Mouse (Mus musculus) MEL (cell line): Measurements from ENCODE around the gene Spred3. TPM values are rescaled to one million over a fixed set of nuclear protein-coding genes. Genes with fewer than 3 reads are reported as not detected.
A peak's percentile ranks its signal among the peaks of the same experiment; 100 is the strongest.

Source experiments
- DNase-seq: peaks from one replicate; pipeline ENCODE4 v3.0.0; 2011; ENCODE audit warnings: low read depth, low spot score
- H3K27ac ChIP-seq: 2 replicates; pipeline ENCODE4 v1.5.1; 2012; ENCODE audit warnings: low read depth, mild to moderate bottlenecking, control low read depth, low read length, moderate library complexity; ENCODE audit not compliant: control insufficient read depth
- H3K27me3 ChIP-seq, 2 experiments: fragments of 150-350 bp in 1 of 2; sonication (generic) in 1 of 2; 2 replicates each; pipeline ENCODE4 v1.6.1; 2012; ENCODE audit warnings: low read length in 2 of 2, mild to moderate bottlenecking in 2 of 2, improper control_type of control experiment in 1 of 2, moderate library complexity in 1 of 2; ENCODE audit not compliant: insufficient read depth in 2 of 2, control insufficient read depth in 1 of 2
- H3K36me3 ChIP-seq, 2 experiments: 2 replicates each; pipeline ENCODE4 v1.6.1; 2012 to 2014; ENCODE audit warnings: low read length in 2 of 2, improper control_type of control experiment in 1 of 2, inconsistent platforms in 1 of 2, mild to moderate bottlenecking in 1 of 2; ENCODE audit not compliant: insufficient read depth in 2 of 2, control insufficient read depth in 1 of 2
- H3K4me1 ChIP-seq, 2 experiments: fragments of 150-350 bp in 1 of 2; sonication (generic) in 1 of 2; 2 replicates each; pipeline ENCODE4 v1.6.1; 2012; ENCODE audit warnings: low read length in 2 of 2, improper control_type of control experiment in 1 of 2, mild to moderate bottlenecking in 1 of 2; ENCODE audit not compliant: insufficient read depth in 2 of 2, control insufficient read depth in 1 of 2
- H3K4me3 ChIP-seq, 2 experiments: fragments of 150-350 bp in 1 of 2; sonication (generic) in 1 of 2; 2 replicates each; pipeline ENCODE4 v1.5.1; 2012; ENCODE audit warnings: low read depth in 2 of 2, low read length in 2 of 2, mild to moderate bottlenecking in 2 of 2, moderate library complexity in 2 of 2, control low read depth in 1 of 2, improper control_type of control experiment in 1 of 2; ENCODE audit not compliant: control insufficient read depth in 1 of 2, insufficient read depth in 1 of 2
- H3K79me2 ChIP-seq: 2 replicates; pipeline ENCODE4 v1.6.1; 2012; ENCODE audit warnings: mild to moderate bottlenecking, low read length, moderate library complexity; ENCODE audit not compliant: control insufficient read depth, poor library complexity, insufficient read depth
- H3K9ac ChIP-seq: 2 replicates; pipeline ENCODE4 v1.6.1; 2012; ENCODE audit warnings: low read depth, mild to moderate bottlenecking, control low read depth, low read length, moderate library complexity; ENCODE audit not compliant: control insufficient read depth, poor library complexity, severe bottlenecking
- H3K9me3 ChIP-seq: fragments of 150-350 bp; sonication (generic); replicated peaks from 2 replicates; pipeline ENCODE4 v1.6.1; 2012; ENCODE audit warnings: mild to moderate bottlenecking, low read length, improper control_type of control experiment, moderate library complexity; ENCODE audit not compliant: insufficient read depth
- BHLHE40 ChIP-seq: IDR thresholded peaks from 2 replicates; pipeline ENCODE4 v1.6.1; 2012; ENCODE audit warnings: low read depth, mild to moderate bottlenecking, inconsistent platforms, low read length, improper control_type of control experiment, borderline replicate concordance
- CTCF ChIP-seq, 3 experiments: IDR thresholded peaks in 2 of 3; conservative IDR thresholded peaks in 1 of 3; 2 replicates each; pipeline ENCODE4 v1.5.1; 2011 to 2012; ENCODE audit warnings: low read length in 3 of 3, low read depth in 2 of 3, mild to moderate bottlenecking in 2 of 3, improper control_type of control experiment in 1 of 3, inconsistent platforms in 1 of 3, mixed read lengths in 1 of 3, moderate library complexity in 1 of 3; ENCODE audit not compliant: control insufficient read depth in 1 of 3, insufficient read depth in 1 of 3, poor library complexity in 1 of 3, severe bottlenecking in 1 of 3
- E2F4 ChIP-seq: IDR thresholded peaks from 2 replicates; pipeline ENCODE4 v1.6.1; 2011; ENCODE audit warnings: low read depth, low read length, improper control_type of control experiment, borderline replicate concordance
- ELF1 ChIP-seq: IDR thresholded peaks from 2 replicates; pipeline ENCODE4 v1.6.1; 2014; ENCODE audit warnings: low read depth, mild to moderate bottlenecking, inconsistent platforms, low read length, improper control_type of control experiment, moderate library complexity
- EP300 ChIP-seq, 2 experiments: IDR thresholded peaks; 2 replicates each; pipeline ENCODE4 v1.6.1; 2011; ENCODE audit warnings: improper control_type of control experiment in 2 of 2, low read length in 2 of 2, low read depth in 1 of 2, mild to moderate bottlenecking in 1 of 2
- GABPA ChIP-seq: IDR thresholded peaks from 2 replicates; pipeline ENCODE4 v1.6.1; 2012; ENCODE audit warnings: low read depth, mild to moderate bottlenecking, inconsistent platforms, low read length, improper control_type of control experiment, moderate library complexity
- GATA1 ChIP-seq: IDR thresholded peaks from 2 replicates; pipeline ENCODE4 v1.6.1; 2011; ENCODE audit warnings: low read depth, low read length, improper control_type of control experiment
- HCFC1 ChIP-seq: IDR thresholded peaks from 2 replicates; pipeline ENCODE4 v1.6.1; 2012; ENCODE audit warnings: low read depth, mild to moderate bottlenecking, inconsistent platforms, low read length, improper control_type of control experiment, moderate library complexity
- KAT2A ChIP-seq: conservative IDR thresholded peaks from 2 replicates; pipeline ENCODE4 v1.6.1; 2012; ENCODE audit warnings: low read depth, low read length, improper control_type of control experiment, inconsistent platforms
- MAX ChIP-seq: IDR thresholded peaks from 2 replicates; pipeline ENCODE4 v1.6.1; 2011; ENCODE audit warnings: low read length, improper control_type of control experiment
- MAZ ChIP-seq: IDR thresholded peaks from 2 replicates; pipeline ENCODE4 v1.6.1; 2012; ENCODE audit warnings: low read depth, mild to moderate bottlenecking, inconsistent platforms, low read length, improper control_type of control experiment
- MYC ChIP-seq: IDR thresholded peaks from 2 replicates; pipeline ENCODE4 v1.6.1; 2011; ENCODE audit warnings: low read depth, mild to moderate bottlenecking, low read length, improper control_type of control experiment, moderate library complexity
- NELFE ChIP-seq: IDR thresholded peaks from 2 replicates; pipeline ENCODE4 v1.6.1; 2011; ENCODE audit warnings: low read depth, low read length, improper control_type of control experiment
- SIN3A ChIP-seq: IDR thresholded peaks from 2 replicates; pipeline ENCODE4 v1.6.1; 2012; ENCODE audit warnings: low read length, improper control_type of control experiment, inconsistent platforms
- SMC3 ChIP-seq: IDR thresholded peaks from 2 replicates; pipeline ENCODE4 v1.6.1; 2011; ENCODE audit warnings: low read depth, low read length, improper control_type of control experiment
- TAL1 ChIP-seq: IDR thresholded peaks from 2 replicates; pipeline ENCODE4 v1.6.1; 2012; ENCODE audit warnings: mild to moderate bottlenecking, inconsistent platforms, low read length, moderate library complexity, mixed read lengths
- TBP ChIP-seq: IDR thresholded peaks from 2 replicates; pipeline ENCODE4 v1.8.0; 2011; ENCODE audit warnings: low read depth, low read length, improper control_type of control experiment
- TCF12 ChIP-seq: IDR thresholded peaks from 2 replicates; pipeline ENCODE4 v1.6.1; 2014; ENCODE audit warnings: low read depth, mild to moderate bottlenecking, inconsistent platforms, low read length, improper control_type of control experiment, moderate library complexity
- USF1 ChIP-seq: IDR thresholded peaks from 2 replicates; pipeline ENCODE4 v1.6.1; 2014; ENCODE audit warnings: low read depth, mild to moderate bottlenecking, inconsistent platforms, low read length, improper control_type of control experiment, moderate library complexity
- USF2 ChIP-seq, 2 experiments: IDR thresholded peaks; 2 replicates each; pipeline ENCODE4 v1.6.1; 2011 to 2012; ENCODE audit warnings: improper control_type of control experiment in 2 of 2, low read length in 2 of 2, borderline replicate concordance in 1 of 2, inconsistent platforms in 1 of 2, low read depth in 1 of 2, mild to moderate bottlenecking in 1 of 2; ENCODE audit not compliant: insufficient read depth in 1 of 2
- ZKSCAN1 ChIP-seq: IDR thresholded peaks from 2 replicates; pipeline ENCODE4 v1.6.1; 2012; ENCODE audit warnings: low read depth, mild to moderate bottlenecking, inconsistent platforms, low read length, improper control_type of control experiment, moderate library complexity
- polyA plus RNA-seq, 2 experiments: library from polyadenylated mRNA; stranded (reverse) in 1 of 2; unstranded in 1 of 2; fragments of >175 nt in 1 of 2; fragments of >200 nt in 1 of 2; gene quantifications; 2 replicates each; pipeline versions ENCODE4 v1.2.1 to v1.2.4; 2012; ENCODE audit warnings: low replicate concordance in 2 of 2, low read depth in 1 of 2; ENCODE audit not compliant: insufficient read length in 2 of 2, insufficient read depth in 1 of 2, missing spikeins in 1 of 2
- total RNA-seq: library from RNA; depleted of rRNA; stranded (reverse); fragments of 300-350 nt; gene quantifications from 2 replicates; pipeline ENCODE4 v1.2.3, GENCODE M21; 2012

Spred3 gene
- total and polyA plus RNA-seq, 3 experiments, result 0.42 to 3.9 TPM; not detected in 1

DNA sequence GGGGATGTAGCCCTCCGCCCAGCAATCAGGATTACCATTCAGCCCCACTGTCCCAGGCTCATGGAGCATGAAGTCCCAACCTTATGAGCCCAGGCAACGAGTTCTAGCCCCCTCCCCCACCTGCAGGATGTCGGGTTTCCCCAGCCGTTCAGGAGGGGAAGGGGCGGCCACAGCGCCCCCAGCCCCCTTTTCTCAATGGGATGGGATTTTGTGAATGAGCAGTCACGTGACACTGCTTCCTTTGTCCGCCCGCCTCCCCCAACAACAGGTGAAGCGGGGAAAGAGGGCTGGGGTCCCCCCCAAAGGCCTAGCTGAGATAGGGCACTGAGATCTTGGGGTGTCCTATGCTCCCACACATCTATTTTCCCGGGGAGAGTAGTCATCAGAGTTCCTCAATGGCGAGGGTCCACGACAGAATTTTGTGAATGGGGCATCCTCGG lies 1.4 kb downstream of the Spred3 start:
- H3K27me3 ChIP-seq, result no peaks in the 10 kb centered on the region
- H3K9ac ChIP-seq, result peak overlapping the region; percentile 63
- no peaks in the 10 kb centered on the region for H3K79me2 ChIP-seq
- H3K36me3 ChIP-seq, result no peaks in the 10 kb centered on the region; a peak in 1 of 4 replicates
- H3K27ac ChIP-seq, result no peak overlapping the region
- H3K9me3 ChIP-seq, result no peaks in the 10 kb centered on the region
- DNase-seq, result no peak
- TF ChIP-seq USF1 (peak; percentile 76), USF2 (IDR thresholded peaks at IDR 0.05; ENCODE audit: borderline replicate concordance in 1 of 2, insufficient read depth in 1 of 2, low read depth in 1 of 2, low read length in 2 of 2) (peak in 1 of 2 experiments; percentile 23; a peak in 1 of 4 replicates), CTCF (IDR thresholded peaks at IDR 0.05 in 2 of 3, conservative IDR thresholded peaks at IDR 0.05 in 1 of 3; ENCODE audit: control insufficient read depth in 1 of 3, insufficient read depth in 1 of 3, low read depth in 2 of 3, low read length in 3 of 3, poor library complexity in 1 of 3, severe bottlenecking in 1 of 3) (no peak)
- TF ChIP-seq, all 39 proteins: peak for 2
- Histone ChIP-seq H3K4me3 (peak overlapping the region; percentile 77 to 89), H3K4me1 (peaks cover 0 to 11% of the 10 kb centered on the region in 2 experiments; a peak in 2 of 4 replicates)

DNA sequence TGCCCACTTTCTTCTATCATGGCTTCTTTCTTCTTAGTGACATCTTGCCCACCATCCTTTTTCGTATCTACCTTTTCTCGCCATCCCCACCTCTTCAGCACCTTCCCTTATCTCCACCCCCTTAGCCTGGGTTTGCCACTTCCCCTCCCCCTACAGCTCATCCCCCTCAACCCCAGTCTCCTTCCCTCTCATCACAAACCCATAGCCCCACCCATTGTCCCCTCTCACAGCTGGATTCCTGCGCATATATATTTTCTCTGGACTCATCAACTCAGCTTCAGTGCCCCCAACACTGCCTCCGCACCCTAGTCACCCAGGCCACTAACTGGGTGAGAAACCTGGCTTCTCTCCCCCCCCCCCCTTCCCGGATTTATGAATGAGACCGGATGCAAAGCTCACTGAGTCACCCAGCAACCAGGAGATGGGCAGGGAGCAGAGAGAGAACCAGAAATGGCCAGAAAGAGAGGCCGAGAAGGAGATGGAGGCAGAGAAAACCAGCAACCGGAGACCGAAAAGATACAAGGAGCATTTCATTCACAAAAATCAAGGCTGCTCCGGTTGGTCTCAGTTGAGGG lies 2.0 kb downstream of the Spred3 start:
- H3K79me2 ChIP-seq, result no peaks in the 10 kb centered on the region
- no peaks in the 10 kb centered on the region; a peak in 1 of 4 replicates for H3K36me3 ChIP-seq
- peaks cover 0 to 11% of the 10 kb centered on the region in 2 experiments; a peak in 2 of 4 replicates for H3K4me1 ChIP-seq
- no peaks in the 10 kb centered on the region for H3K9me3 ChIP-seq
- no peaks in the 10 kb centered on the region for H3K27me3 ChIP-seq
- H3K9ac ChIP-seq, result no peak overlapping the region
- TF ChIP-seq MAZ (no peak), ZKSCAN1 (no peak), HCFC1 (no peak), TAL1 (no peak), SMC3 (no peak), SIN3A (no peak), MAX (no peak), TBP (no peak), E2F4 (no peak), USF2 (IDR thresholded peaks at IDR 0.05; ENCODE audit: borderline replicate concordance in 1 of 2, insufficient read depth in 1 of 2, low read depth in 1 of 2, low read length in 2 of 2) (no peak), KAT2A (no peak), GABPA (no peak), BHLHE40 (no peak), TCF12 (no peak), EP300 (IDR thresholded peaks at IDR 0.05; ENCODE audit: low read depth in 1 of 2, low read length in 2 of 2) (no peak), GATA1 (no peak), NELFE (no peak), ELF1 (no peak), MYC (no peak)
- no peak for DNase-seq
- no peak overlapping the region for H3K27ac ChIP-seq
- no peak overlapping the region for H3K4me3 ChIP-seq
